Mouse (Mus musculus) right cerebral cortex, postnatal 25 days (tissue): Measurements from ENCODE around the gene Lrrc29.

Source experiments
- DNase-seq: peaks from one replicate; pipeline ENCODE4 v3.0.0; 2022

Lrrc29 gene

DNA sequence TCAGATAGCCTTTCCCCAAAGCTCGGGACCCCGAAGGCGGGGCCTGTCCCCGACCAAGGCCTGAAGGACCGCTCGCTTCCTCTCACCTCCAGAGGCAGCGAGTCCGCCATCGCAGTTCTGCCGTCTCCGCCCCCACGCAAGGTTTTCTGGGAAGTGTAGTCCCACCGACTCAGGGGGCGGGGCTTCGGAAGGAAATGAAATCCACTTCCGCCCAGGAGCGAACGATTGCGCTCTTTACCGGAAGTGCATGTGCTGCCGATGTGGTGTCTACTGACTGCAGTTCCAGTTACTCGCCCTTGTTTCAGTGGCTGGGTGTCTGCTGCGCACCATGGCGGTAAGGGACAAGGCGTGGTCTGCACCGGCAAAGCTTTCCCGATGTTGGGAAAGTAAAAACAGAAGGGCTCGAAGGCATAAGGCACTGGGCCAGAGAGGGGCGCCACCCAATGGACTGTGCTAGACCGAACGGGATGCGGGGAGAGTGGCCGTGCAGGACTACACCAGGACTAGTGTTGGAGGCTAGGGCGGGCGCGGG is at the start of gene Lrrc29, which contains the start of gene Tmem208:
Gene Lrrc29 (minus strand): TSS at position 138 of the 532 bp plus-strand sequence.
Gene Tmem208 (plus strand): TSS at position 214 of the 532 bp plus-strand sequence.
- peak; percentile 96 for DNase-seq

DNA sequence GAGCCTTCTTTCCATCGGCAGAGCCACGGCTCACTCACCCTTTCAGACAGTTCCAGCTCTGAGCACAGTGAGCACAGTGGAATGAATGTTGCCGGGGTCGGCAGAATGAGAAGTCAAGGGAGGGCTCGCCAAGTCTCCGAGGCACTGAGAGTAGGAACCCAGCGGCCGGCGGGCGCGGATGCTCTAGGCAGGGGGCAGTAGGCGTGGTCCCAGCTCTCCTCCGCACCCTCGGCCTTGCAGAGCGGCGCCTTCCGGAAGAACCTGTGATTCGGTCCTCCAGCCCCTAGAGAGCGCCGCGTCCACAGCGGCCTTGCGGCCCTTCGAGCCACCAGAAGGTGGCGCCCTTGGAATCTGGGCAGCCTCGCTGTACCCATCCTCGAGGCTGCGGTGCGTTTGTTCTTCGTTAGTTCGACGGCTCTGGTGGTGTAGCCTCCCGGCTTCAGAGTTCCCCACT is 48.5 kb upstream of the Lrrc29 start:
- no peak for DNase-seq

DNA sequence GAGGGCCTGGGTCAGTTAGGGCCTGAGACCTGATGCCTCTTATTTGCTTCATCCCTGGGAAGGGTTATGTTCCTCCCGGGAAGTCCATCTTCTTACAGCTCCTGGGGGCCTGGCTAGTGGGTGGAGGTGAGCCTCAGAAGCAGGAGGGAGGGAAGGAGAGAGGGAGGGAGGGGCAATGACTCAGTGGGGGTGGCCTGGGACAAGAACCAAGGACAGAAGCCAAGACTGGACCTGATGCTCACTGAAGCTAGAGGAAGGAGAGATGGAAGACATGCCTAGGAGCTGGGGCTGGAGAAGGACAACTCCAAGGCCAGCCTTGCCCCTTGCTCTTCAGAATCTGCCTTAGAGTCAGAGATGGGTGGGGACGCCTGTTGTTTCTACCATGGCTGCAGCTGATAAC is 47.0 kb upstream of the Lrrc29 start, which contains the start of gene Plekhg4:
Gene Plekhg4 (plus strand): TSS at position 243 of the 400 bp plus-strand sequence.
- no peak for DNase-seq

- DNase-seq = no peak
Observed at GRCm38 (mm10) chr8:105372473-105372872, 46.4 kb upstream of the Lrrc29 start.

- no peak for DNase-seq
Observed at GRCm38 (mm10) chr8:105367107-105367506, 41.0 kb upstream of the Lrrc29 start.

- no peak for DNase-seq
Observed at GRCm38 (mm10) chr8:105361751-105362702, 35.9 kb upstream of the Lrrc29 start.

DNA sequence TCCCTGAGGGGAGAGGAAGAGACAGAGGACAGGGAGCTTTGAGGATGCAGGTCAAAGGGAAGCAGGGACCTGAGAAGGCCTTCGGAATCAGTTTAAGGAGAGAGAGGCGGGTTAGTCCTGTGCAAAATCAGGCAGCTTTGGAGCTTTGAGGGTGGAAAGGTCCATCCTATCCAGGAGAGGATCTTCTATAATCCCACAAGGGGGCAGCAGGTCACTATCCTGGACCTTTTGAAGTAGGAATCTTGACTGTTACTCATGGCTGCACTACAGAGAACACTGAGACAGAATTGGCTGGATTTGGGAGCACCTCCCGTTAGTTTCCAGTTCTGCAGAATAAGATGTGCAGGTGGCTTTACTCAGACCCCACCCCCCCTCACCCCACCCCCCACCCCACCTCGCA is 33.6 kb upstream of the Lrrc29 start:
- DNase-seq = no peak

DNA sequence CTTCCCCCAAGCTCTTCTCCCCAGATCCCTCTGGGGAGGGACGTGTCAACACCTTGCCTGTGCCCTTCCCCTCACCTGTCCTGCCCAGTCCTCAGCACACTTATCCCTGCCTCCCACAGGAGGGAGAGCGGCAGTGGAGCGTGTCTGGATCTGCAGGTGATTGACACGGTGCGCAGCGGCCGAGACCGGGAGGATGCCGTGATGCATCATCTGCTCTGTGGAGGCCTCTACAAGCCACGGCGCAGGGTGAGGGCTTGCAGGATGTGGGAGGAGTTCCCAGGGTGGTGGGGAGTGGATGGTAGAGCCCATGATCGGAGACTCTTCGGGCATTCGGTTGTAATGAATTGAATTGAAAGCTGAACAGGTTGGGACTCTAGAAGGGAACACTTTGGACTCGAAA is 33.1 kb upstream of the Lrrc29 start:
- no peak for DNase-seq

- no peak for DNase-seq
Observed at GRCm38 (mm10) chr8:105356681-105357080, 30.6 kb upstream of the Lrrc29 start.

DNA sequence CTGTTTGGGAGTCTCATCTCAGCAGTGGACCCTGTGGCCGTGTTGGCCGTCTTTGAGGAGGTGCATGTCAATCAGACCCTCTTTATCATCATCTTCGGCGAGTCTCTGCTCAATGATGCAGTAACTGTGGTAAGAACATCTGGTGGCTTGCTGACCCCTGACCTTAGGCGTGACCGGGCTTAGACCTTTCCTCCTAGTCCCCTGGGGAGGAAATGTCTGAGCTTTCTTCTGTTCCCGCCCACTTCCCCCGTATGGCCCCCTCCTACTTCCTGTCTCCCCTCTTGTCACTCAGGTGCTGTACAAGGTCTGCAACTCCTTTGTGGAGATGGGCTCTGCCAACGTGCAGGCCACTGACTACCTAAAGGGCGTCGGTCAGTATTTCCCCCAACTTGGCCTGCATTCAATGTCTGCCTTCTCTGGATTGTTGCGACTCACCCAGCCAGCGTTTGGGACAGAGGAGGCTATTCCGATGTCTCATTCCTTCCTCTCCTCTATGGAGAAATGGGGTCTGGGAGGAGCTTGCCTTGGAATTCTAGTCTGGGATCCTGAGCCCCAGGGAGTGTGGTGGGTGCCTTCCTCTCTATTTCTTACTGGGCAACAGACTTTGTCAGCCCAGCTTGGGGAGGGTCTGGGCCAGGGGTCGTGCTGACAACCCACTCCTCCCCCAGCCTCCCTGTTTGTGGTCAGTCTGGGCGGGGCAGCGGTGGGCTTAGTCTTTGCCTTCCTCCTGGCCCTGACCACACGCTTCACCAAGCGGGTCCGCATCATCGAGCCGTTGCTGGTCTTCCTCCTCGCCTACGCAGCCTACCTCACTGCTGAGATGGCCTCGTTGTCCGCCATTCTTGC is 29.3 kb upstream of the Lrrc29 start:
- DNase-seq = no peak

DNA sequence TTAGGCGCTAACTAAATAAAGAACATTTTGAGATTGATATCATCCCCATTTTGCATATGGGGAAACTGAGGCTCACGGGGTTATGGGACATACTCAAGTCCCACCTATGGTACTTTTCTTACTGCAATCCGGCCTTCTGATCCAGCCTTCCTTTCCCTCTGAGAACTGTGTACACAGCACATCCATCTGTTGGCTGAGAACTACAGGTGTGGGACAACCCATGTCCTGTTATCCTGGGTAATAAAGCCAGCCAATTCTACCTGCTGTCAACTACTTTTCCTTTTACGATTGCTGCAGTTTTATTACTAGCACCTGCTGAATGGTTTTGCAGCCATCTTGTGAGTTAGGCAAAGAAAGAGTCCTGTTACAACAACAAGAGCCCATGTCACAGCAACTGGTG is 28.5 kb upstream of the Lrrc29 start:
- no peak for DNase-seq

DNA sequence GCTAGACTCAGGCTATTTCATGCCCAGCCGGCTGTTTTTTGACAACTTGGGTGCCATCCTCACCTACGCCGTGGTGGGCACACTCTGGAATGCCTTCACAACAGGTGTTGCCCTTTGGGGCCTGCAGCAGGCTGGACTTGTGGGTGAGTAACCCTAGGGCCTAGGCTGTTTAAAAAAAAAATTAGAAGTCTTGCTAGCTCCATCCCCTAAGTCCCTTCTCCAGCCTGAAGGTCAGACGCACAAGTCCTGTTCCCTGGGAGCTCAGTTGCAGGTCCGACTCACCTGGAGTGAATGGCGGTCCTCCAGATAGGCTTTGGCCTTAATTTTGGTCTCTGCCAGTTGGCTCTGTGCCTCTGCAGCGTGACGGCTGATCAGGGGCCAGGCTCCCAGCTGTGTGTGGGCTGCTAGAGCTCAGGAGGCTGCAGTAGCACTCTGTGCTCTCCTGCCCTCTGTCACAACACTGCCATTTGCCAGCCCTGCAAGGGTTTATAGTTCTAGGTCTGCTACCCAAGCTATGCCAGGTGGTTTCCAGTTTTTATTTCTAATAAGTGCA is 27.6 kb upstream of the Lrrc29 start:
- DNase-seq = no peak

DNA sequence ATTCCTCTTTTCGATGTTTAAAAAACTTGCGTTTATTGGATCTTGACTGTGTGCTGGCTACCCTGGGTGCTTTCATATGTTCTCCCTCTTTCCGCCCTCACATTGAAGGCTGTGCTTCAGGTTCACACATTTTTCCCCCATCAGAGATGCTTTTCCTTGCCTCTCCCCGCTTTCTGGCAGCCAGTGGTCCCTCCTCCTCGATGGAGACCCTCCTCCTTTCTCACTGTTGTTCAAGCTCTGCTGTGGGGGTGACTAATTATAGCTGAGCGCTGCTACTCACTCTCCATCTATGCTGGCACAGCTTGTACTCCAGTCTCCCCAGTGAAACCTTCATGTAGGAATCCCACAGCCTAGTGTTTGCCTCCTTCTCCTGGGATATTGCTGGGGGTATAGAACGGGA is 24.1 kb upstream of the Lrrc29 start:
- no peak for DNase-seq

GRCm38 (mm10) chr8:105349096-105349771 is 23.2 kb upstream of the Lrrc29 start:
- DNase-seq = peak; percentile 61

DNA sequence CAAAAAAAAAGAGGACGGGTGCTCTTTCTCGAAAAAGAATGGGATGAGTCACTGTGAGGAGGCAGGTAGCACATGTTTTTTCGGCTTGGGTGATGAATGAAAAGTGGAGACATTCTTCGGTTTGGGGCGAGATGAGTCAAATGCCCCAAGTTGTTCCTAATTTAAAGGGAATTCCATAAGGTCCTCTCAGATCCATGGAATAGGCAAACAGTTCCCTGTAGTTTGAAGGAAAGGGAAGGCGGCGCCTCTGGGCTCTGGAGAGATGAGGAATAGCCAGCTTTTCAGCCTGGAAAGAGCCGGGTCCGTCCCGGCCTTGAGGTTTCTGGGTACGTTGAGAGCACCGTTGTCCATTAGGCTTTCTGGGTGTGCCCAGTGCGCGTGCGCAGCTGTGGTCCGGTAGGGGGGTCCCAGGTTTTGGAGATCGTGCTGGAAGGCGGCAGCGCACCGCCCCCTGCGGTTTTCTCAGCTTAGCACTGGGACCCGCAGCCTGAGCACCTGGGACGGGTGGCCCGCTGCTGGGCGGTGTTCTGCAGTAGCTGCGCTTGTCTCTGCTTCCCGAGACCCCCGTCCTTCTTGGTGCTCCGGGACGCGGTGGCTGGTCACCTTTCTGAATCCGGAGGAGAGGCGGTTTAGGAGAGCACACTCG is 22.5 kb upstream of the Lrrc29 start, which contains the start of gene Slc9a5:
Gene Slc9a5 (plus strand): TSS at position 394 of the 646 bp plus-strand sequence.
- peak; percentile 48 for DNase-seq

DNA sequence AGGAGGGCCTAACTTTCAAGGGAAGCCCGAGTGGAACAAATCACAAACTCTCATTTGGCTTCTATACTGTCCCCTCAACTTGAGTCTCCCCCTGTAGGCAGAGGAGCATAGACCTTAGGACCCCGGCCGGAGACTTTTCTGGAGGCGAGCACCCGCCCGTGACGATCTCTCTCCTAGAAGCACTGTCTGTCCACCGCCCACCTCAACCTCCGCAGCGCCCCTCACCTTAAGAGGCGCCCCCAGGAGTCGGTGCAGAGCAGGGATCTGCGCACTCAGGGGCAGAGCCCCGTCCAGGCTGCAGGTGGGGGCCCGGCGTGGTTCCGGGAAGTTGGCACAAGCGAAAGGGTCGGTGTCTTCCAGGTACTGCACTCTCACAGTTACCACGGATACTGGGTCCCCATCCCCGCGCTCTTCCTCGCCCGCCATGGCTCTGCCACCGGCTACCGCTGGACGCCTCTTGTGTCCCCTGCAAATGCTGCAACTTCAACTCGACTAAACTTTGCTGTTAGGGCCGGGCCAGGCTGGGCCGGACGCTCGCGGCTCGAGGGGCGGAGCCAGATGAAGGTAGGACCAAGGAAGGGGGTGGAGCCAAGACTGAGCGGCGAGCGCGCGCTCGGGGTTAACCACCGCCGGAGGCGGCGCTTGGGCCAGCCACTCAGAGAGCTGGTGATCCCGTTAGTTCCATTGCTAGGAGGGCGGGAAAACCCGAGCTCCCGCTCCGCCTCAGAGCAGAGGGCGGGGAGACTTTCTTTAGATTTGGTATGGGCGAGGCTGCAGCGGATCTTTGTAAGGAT is 21.5 kb upstream of the Lrrc29 start, which contains the start of gene Fhod1:
Gene Fhod1 (minus strand): TSS at position 526 of the 794 bp plus-strand sequence.
- peak; percentile 86 for DNase-seq

DNA sequence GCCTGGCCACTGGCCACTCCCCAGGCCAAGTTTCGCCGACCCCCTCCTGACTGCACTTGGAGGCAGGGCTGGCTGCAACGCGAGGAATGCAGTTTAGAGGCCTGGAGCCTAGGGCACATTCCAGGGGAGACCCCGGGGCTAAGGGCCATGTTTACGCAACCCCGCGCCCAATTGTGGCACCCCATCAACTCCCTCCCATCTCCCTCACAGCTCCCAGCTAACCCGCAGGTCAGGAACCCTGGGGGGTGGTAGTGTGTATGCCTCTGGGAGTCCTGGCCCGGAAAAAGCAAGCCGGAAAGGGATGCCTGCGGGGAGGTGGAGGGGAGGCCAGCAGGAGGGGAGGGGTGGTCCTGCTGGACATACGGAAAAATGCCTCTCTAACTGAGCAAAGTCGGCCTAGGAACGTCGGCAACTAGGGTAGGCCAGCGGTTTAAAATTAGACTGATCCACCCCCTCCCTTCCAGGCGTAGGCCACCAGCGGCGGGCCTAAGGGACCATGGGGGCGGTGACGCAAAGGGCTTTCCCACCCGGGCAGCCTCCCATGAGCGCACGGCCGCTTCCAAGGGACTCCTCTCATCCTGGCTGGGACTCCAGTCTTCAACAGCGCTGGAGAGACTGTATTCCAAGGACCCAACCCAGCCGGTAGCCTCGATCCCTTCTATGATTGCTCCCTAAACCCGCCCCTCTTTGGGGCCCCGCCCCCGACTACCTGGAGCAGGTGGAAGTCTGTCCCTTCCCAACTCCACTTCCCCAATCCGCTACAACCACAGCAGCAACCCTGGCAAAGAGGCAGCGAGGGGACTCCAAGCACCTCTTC is 20.7 kb upstream of the Lrrc29 start:
- no peak for DNase-seq

GRCm38 (mm10) chr8:105345061-105345975 is 19.2 kb upstream of the Lrrc29 start:
- no peak for DNase-seq
